Mouse (Mus musculus): ENCODE data around the gene Tmem25.

Gene Tmem25
- long read RNA-seq, experiment 1, partial matches to known transcripts = 1 of 5 reads
- long read RNA-seq, experiment 1, other reads (novel, unspliced or antisense) = 3 of 5 reads
- long read RNA-seq, experiment 2, partial matches to known transcripts = 0 of 5 reads
- long read RNA-seq, experiment 2, other reads (novel, unspliced or antisense) = 3 of 5 reads

GRCm38 (mm10) chr9:44799102-44799957, at the start of gene Tmem25:
Gene Tmem25 (minus strand): TSS chr9:44799307.
- intact Hi-C loops (cut with DNase I) = no loop called here

DNA sequence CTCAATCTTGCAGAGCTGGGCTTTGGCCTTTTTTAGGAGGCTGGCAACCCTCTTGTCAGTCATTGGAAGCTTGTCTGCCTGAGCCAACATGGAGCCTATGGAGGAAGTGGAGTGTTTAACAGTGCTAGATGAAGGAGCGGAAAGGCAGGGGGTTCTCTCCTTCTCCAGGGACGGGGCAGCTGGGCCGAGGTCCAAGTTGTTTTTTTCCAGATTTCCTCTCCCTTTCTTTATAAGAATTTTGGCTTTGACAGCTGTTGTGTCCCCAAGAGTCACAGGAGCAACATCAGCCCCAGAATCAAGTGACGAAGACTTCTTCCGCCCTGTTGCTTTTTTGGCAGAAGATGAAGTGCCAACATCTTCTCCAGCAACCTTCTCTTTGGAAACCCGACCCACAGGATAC, 48.3 kb upstream of the Tmem25 start:
- intact Hi-C loops (cut with DNase I) = no loop called here

DNA sequence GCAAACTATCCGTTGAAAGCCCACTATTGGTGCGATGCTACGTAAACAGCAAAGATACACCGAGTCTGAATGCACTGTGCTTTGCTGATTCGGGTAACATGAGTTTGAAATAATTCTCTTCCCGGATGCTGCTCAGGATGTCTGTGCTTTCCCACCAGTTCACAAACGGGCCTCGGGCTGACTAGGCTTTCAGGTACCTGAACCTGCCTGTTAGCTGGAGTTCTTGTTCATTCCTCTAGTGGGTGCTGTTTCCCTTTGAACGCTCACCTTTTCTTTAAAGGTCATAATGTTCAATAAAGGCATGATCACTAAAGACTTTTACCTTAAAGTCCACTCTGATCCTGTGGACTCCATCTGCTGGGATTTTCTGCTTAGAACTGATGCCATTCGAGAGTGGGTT, 42.1 kb upstream of the Tmem25 start:
- intact Hi-C loops (cut with DNase I) = loop anchor here (5.0 kb wide), 1 partner anchor 41 kb away; the partner anchor contains the start of gene Kmt2a

GRCm38 (mm10) chr9:44836439-44836838, 37.3 kb upstream of the Tmem25 start:
- intact Hi-C loops (cut with DNase I) = loop anchor here (2.0 to 5.0 kb wide), 2 partner anchors 71 to 130 kb away; no protein-coding TSS in a partner anchor

DNA sequence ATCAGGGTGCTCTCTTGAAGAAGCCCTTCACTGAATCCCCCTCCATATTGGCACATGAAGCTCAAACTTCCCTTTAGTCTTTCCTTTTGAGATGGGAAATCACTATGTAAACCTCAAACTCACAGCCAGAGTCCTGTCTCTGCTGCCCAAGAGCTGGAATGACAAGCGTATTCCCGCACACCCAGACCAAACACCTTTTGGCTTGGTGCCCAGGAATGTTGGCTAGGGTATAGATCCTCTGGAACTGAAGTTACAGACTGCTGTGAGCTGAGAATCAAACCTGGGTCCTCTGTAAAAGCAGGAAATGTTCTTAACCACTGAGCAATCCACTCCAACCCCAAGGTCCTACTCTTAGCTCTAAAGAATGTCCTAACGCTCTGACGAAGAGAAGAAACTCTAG, 33.2 kb upstream of the Tmem25 start:
- intact Hi-C loops (cut with DNase I) = no loop called here

- intact Hi-C loops (cut with DNase I) = no loop called here
These were observed 31.4 kb upstream of the Tmem25 start for GRCm38 (mm10) chr9:44830506-44830905.

GRCm38 (mm10) chr9:44828944-44829343, 29.8 kb upstream of the Tmem25 start:
- intact Hi-C loops (cut with DNase I) = no loop called here

- intact Hi-C loops (cut with DNase I) = no loop called here
These were observed 27.6 kb upstream of the Tmem25 start for GRCm38 (mm10) chr9:44826660-44827059.

- intact Hi-C loops (cut with DNase I) = no loop called here
These were observed 21.1 kb upstream of the Tmem25 start for GRCm38 (mm10) chr9:44819920-44820827.

DNA sequence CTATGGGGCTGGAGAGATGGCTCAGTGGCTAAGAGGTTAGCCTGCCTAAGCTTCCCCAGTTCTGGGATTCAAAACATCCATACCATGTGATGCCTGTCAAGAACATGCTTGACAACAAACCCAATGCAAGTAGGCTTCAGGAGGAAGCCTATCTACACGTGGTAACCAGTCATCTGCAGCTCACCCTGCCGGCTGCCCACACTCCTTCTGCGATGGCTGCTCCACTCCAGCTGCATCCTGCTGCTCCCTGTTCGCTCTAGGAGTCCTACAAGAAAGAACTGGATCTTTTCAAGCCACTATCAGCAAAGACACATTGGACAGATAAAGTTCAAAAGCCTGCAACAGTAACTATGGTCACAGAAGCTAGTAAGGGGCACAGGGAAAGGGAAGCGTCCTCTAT, 18.4 kb upstream of the Tmem25 start:
- intact Hi-C loops (cut with DNase I) = no loop called here

DNA sequence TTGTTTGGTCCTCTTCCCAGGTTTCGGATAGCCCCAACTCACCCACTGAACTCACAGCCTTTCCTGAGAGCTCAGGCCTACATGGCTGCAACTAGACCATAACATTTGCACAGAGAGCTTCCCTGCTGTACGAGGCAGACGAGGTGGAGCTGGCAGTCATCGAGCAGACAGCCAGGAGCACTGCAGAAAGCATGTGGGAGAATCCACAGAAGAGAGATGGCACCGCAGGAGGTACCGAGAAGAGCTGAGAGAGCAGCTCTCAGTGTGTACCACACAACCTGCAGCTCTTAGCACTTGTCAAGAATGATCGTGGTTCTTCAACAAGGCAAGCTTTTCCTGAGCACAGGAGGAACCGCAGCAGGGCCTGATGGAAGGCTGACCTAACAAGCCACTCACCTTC, 15.1 kb upstream of the Tmem25 start:
- intact Hi-C loops (cut with DNase I) = no loop called here

DNA sequence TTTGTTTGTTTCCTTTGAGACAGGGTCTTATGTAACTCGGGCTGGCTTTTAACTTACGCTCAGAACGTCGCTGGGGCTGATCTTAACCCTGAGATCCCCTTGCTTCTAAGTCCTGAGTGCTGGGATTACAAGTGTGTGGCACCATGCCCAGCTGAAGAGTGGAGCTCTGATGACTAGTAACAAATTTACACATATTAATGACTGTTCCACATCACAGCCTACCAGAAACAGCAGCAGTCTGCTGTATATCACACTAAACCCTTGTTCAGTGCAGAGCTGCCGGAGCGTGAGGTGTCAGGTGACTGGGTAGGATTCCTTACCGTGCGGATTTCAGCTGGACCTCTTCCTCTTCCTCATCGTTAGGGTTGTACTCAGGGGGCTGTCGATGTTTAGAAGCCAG, 11.2 kb upstream of the Tmem25 start:
- intact Hi-C loops (cut with DNase I) = no loop called here

DNA sequence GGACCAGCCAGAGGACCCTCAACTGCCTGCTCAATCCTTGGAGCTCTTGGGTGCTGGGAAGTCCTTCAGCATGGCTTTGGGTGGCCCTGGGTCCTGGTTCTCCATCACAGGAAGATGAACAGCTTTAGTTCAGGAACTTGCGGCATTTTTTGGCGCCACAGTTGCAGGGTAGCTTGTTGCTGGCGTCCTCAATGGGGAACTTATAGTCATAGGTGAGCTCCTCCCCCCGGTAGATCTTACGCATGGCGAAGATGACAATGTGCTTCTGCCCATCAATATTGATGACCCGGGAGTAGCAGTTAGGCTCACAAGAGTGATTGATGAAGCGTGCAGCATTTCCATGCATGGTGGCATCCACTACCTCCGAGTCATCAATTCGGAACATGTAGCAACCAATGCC, 8.7 kb upstream of the Tmem25 start:
- intact Hi-C loops (cut with DNase I) = no loop called here

DNA sequence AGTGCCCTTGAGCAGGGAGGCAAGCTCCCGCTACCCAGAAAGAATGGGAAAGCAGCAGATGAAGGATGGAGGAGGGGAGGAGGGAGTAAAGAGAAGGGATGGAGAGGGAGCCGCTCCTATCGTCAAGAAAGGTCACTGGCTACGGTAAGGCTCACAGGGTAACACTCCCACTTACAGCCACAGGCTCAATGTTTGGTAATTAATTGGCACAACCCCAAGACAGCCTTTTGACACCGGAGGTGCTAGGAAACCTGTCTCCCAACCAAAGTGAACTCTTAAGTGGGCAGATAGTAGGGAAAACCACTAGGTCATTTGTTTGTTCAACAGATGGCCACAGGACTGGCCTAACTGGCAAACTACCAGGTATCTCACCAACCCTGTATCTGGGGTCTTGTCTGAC, 8.0 kb upstream of the Tmem25 start:
- intact Hi-C loops (cut with DNase I) = no loop called here

DNA sequence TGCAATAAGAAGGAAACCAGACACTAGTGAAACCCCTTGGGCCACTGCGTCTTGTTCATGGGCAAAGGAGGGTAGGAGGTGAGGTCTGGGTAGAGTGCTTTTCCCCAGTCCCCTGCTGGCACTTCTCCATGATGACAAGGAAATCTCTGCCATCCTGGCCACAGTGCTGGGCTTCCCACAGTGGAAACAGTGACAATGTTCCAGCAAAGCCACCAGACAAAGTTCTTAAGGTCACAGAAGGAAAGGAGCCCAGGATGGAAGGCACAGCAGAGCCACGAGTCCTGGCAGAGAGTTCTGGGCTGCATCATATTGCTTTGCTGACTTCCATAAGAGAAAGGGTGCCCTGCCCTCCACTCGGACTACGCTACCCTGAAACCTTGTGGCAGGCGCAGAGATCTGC, 6.4 kb upstream of the Tmem25 start:
- intact Hi-C loops (cut with DNase I) = no loop called here

DNA sequence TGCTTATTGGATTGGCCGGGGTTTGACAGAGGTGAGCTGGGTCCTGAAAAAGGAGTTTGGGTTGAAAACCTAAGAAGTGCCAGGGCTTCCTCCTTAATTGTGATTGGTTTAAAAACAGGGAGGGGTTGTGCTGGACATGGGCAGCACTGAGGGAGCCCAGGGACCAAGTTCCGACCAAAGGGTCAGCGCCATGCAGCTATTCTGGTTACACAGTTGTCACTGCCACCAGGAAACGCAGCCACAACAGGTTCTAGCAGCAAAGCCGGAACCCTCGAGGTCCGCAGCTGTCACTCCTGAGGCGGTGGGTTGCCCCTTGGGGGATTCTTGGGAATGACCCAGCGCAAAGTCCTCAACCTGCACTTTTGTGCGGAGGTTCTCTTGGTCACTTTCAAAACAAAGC, 5.6 kb upstream of the Tmem25 start:
- intact Hi-C loops (cut with DNase I) = no loop called here

- intact Hi-C loops (cut with DNase I) = no loop called here
These were observed 3.8 kb upstream of the Tmem25 start, which contains the start of gene Ttc36 for GRCm38 (mm10) chr9:44802808-44803450. Gene Ttc36 (minus strand): TSS chr9:44803072.

DNA sequence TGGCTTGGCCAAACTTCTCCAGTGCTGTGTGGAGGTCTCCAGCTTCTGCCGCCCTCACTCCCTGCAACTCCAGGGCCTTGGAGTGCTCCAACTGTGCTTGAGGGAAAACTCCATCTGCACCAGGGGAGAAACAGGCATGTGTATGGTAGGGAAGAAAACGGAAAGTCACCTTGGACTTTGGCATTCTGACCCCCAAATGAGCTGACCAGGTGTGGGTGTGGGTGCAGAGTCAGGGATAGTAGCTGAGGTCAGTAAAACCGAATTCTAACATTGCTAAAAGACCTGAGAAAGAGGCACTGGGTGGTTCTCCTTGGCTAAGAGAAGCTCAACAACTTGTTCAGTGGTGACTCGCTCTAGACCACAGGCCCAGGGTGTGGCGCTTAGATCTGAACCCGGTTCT, 2.6 kb upstream of the Tmem25 start:
- intact Hi-C loops (cut with DNase I) = no loop called here

DNA sequence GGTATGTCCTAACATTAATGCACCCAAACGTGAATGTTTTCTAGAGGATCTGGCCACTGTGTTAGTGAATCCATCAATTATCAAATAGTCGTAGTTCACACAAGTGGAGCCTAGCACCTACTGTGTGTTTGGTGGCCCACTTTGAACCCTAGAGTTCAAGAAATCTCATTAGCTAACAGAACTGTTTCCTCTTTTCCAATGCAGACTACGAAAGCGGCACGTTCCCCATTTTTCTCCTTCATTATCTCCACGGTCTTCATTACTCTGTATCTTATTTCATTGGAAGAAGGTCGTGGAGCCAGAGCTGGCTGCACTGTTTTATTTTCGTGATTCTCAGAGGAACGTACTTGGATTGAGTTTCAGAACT, 834 bp upstream of the Tmem25 start:
- intact Hi-C loops (cut with DNase I) = no loop called here

- intact Hi-C loops (cut with DNase I) = no loop called here
These were observed 809 bp downstream of the Tmem25 start for GRCm38 (mm10) chr9:44798298-44798697.

DNA sequence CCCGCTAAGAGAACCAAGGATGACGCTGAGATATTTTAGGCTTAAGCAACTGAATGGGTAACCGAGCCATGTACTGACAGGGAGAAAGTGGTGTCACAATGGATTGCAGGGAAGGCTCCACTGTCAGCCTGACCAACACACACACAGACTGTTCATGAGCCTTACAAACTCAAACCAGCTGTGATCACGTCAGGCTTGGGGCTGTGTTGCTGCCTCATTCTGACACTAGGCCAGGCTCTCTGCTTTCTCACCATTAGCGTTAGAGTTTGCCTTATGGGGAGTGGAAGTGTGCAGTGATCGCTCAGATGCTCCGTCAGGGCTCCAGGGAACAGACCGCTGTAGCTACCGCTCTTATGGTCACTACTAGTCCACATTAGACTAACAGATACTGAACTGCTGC, 6.3 kb downstream of the Tmem25 start:
- intact Hi-C loops (cut with DNase I) = no loop called here

Data from adrenal gland (tissue).